ENCODE assay signal across 27 mouse cellular contexts in genomic region chr14:31809942-31810341, GRCm38 (mm10). TPM values are rescaled to one million over a fixed set of nuclear protein-coding genes. Genes with fewer than 3 reads are reported as not detected.
A peak's percentile ranks its signal among the peaks of the same experiment; 100 is the strongest.
DNase-seq lines count a peak whose midpoint lies in the region; ATAC-seq and TF ChIP-seq lines count a peak whose summit lies in the region.
"Had no signal": no experiment of that assay in that cellular context is flagged by ENCODE, and none has a peak within 500 bp of the region (broad histone marks: within the 10 kb centered on the region; RNA-seq: fewer than 3 reads in every experiment).

No protein-coding gene starts in this region.

- no peaks in the 10 kb centered on the region for H3K9me3 ChIP-seq in intestine, postnatal 0 days (ENCODE audit: control insufficient read depth)
- no peaks in the 10 kb centered on the region for H3K9me3 ChIP-seq in intestine, embryonic 15.5 days
- H3K9me3 ChIP-seq in lung, embryonic 14.5 days (ENCODE audit: low read depth, low read length) = no peaks in the 10 kb centered on the region
- no peaks in the 10 kb centered on the region; the same call in 1 of the 2 replicates for H3K9me3 ChIP-seq in heart, embryonic 11.5 days (replicated peaks; ENCODE audit: control insufficient read depth, low read length)
- H3K9me3 ChIP-seq: forebrain, embryonic 15.5 days; heart, embryonic 15.5 days; hindbrain, embryonic 13.5 days; liver, embryonic 13.5 days; midbrain, embryonic 12.5 days; stomach, embryonic 15.5 days had no signal

- no peak overlapping the region for H3K4me2 ChIP-seq in intestine, postnatal 0 days (replicated peaks; ENCODE audit: low read depth)
- no peak overlapping the region for H3K4me2 ChIP-seq in intestine, embryonic 15.5 days (replicated peaks)
- no peak overlapping the region for H3K4me2 ChIP-seq in lung, embryonic 14.5 days
- H3K4me2 ChIP-seq in heart, embryonic 11.5 days = no peak overlapping the region
- H3K4me2 ChIP-seq: forebrain, embryonic 15.5 days; heart, embryonic 15.5 days; hindbrain, embryonic 13.5 days; liver, embryonic 13.5 days; midbrain, embryonic 12.5 days; stomach, embryonic 15.5 days had no signal

- TF ChIP-seq CTCF in intestine, postnatal 0 days (IDR thresholded peaks at IDR 0.05; ENCODE audit: low read depth) = peak; percentile 22; the same call in 1 of the 2 replicates
- no peak for TF ChIP-seq CTCF in lung, embryonic 14.5 days (IDR thresholded peaks at IDR 0.05; ENCODE audit: low read depth)

- DNase-seq in lung, embryonic 14.5 days = peak; percentile 19
- DNase-seq in lung, postnatal 25 days (ENCODE audit: low spot score) = no peak
- DNase-seq in 416B (ENCODE audit: low read depth) = peak; percentile 42
- DNase-seq in Muller cell, postnatal 12 days (ENCODE audit: inconsistent ontology term) = peak; percentile 29
- no peak for DNase-seq in kidney, postnatal 25 days
- DNase-seq: adrenal gland, adult 2 months; adrenal gland, postnatal 36 days; cerebellum, adult 2 months; cerebellum, postnatal 25 days; heart, postnatal 36 days; kidney, adult 9 months; kidney, postnatal 36 days; layer of hippocampus, postnatal 36 days; left cerebral cortex, postnatal 4 days; liver, embryonic 13.5 days; lung, adult 2 months; lung, postnatal 4 days; right cerebral cortex, postnatal 25 days had no signal

- H3K4me1 ChIP-seq in intestine, postnatal 0 days (replicated peaks; ENCODE audit: control insufficient read depth, insufficient read depth, low read length) = no peaks in the 10 kb centered on the region
- H3K4me1 ChIP-seq in intestine, embryonic 15.5 days (replicated peaks) = no peaks in the 10 kb centered on the region
- no peaks in the 10 kb centered on the region for H3K4me1 ChIP-seq in lung, embryonic 14.5 days (ENCODE audit: insufficient read depth)
- H3K4me1 ChIP-seq in heart, embryonic 11.5 days (ENCODE audit: control insufficient read depth, insufficient read depth, low read length) = no peaks in the 10 kb centered on the region
- H3K4me1 ChIP-seq: forebrain, embryonic 15.5 days; heart, embryonic 15.5 days; hindbrain, embryonic 13.5 days; midbrain, embryonic 12.5 days; stomach, embryonic 15.5 days had no signal

- ATAC-seq in intestine, postnatal 0 days = no peak
- ATAC-seq in intestine, embryonic 15.5 days = no peak
- no peak for ATAC-seq in lung, embryonic 14.5 days (ENCODE audit: insufficient read depth)
- ATAC-seq in heart, embryonic 11.5 days (replicated peaks; ENCODE audit: insufficient number of reproducible peaks, low FRiP score, low TSS enrichment) = no peak
- ATAC-seq: forebrain, embryonic 15.5 days had no signal

- H3K36me3 ChIP-seq in intestine, postnatal 0 days (ENCODE audit: control insufficient read depth, insufficient read depth) = no peaks in the 10 kb centered on the region
- no peaks in the 10 kb centered on the region for H3K36me3 ChIP-seq in intestine, embryonic 15.5 days
- H3K36me3 ChIP-seq in lung, embryonic 14.5 days (ENCODE audit: insufficient read depth) = no peaks in the 10 kb centered on the region
- H3K36me3 ChIP-seq in heart, embryonic 11.5 days (ENCODE audit: control insufficient read depth, insufficient read depth, low read length) = no peaks in the 10 kb centered on the region
- H3K36me3 ChIP-seq: forebrain, embryonic 15.5 days; heart, embryonic 15.5 days; midbrain, embryonic 12.5 days; stomach, embryonic 15.5 days had no signal

- H3K27me3 ChIP-seq in intestine, postnatal 0 days (replicated peaks; ENCODE audit: control insufficient read depth, insufficient read depth, low read length) = no peaks in the 10 kb centered on the region
- no peaks in the 10 kb centered on the region for H3K27me3 ChIP-seq in intestine, embryonic 15.5 days (replicated peaks)
- no peaks in the 10 kb centered on the region for H3K27me3 ChIP-seq in lung, embryonic 14.5 days (ENCODE audit: insufficient read depth, low read length)
- no peaks in the 10 kb centered on the region for H3K27me3 ChIP-seq in heart, embryonic 11.5 days (ENCODE audit: control insufficient read depth, insufficient read depth, low read length)
- H3K27me3 ChIP-seq: forebrain, embryonic 15.5 days; heart, embryonic 15.5 days; hindbrain, embryonic 13.5 days; liver, embryonic 13.5 days; megakaryocyte, embryonic 14.5 days; midbrain, embryonic 12.5 days; stomach, embryonic 15.5 days had no signal

- WGBS in intestine, postnatal 0 days = 93% methylated on average over 5 of the region's 5 CpGs
- WGBS in intestine, embryonic 15.5 days = 90% methylated on average over 5 of the region's 5 CpGs
- 86% methylated on average over 5 of the region's 5 CpGs for WGBS in lung, embryonic 14.5 days
- 88% methylated on average over 5 of the region's 5 CpGs for WGBS in heart, embryonic 11.5 days (ENCODE audit: insufficient replicate concordance)

- no peak overlapping the region for H3K4me3 ChIP-seq in intestine, postnatal 0 days (ENCODE audit: low read depth, low read length)
- no peak overlapping the region for H3K4me3 ChIP-seq in intestine, embryonic 15.5 days (replicated peaks)
- H3K4me3 ChIP-seq in lung, embryonic 14.5 days (ENCODE audit: low read depth, low read length) = no peak overlapping the region
- no peak overlapping the region for H3K4me3 ChIP-seq in heart, embryonic 11.5 days (ENCODE audit: low read depth, low read length)
- H3K4me3 ChIP-seq: forebrain, embryonic 15.5 days; heart, embryonic 15.5 days; hindbrain, embryonic 13.5 days; liver, embryonic 13.5 days; megakaryocyte, embryonic 14.5 days; midbrain, embryonic 12.5 days; stomach, embryonic 15.5 days had no signal

- no peak overlapping the region for H3K27ac ChIP-seq in intestine, postnatal 0 days (ENCODE audit: low read depth, low read length)
- no peak overlapping the region for H3K27ac ChIP-seq in intestine, embryonic 15.5 days
- H3K27ac ChIP-seq in lung, embryonic 14.5 days (ENCODE audit: low read depth) = no peak overlapping the region
- no peak overlapping the region for H3K27ac ChIP-seq in heart, embryonic 11.5 days (ENCODE audit: low read depth, low read length)
- H3K27ac ChIP-seq: forebrain, embryonic 15.5 days; heart, embryonic 15.5 days; hindbrain, embryonic 13.5 days; liver, embryonic 13.5 days; midbrain, embryonic 12.5 days; stomach, embryonic 15.5 days had no signal

- H3K9ac ChIP-seq in intestine, postnatal 0 days (ENCODE audit: low read depth, low read length) = no peak overlapping the region
- H3K9ac ChIP-seq in intestine, embryonic 15.5 days = no peak overlapping the region
- no peak overlapping the region for H3K9ac ChIP-seq in lung, embryonic 14.5 days
- H3K9ac ChIP-seq in heart, embryonic 11.5 days (ENCODE audit: low read depth, low read length) = no peak overlapping the region
- H3K9ac ChIP-seq: forebrain, embryonic 15.5 days; heart, embryonic 15.5 days; hindbrain, embryonic 13.5 days; liver, embryonic 13.5 days; midbrain, embryonic 12.5 days; stomach, embryonic 15.5 days had no signal

RNA-seq across cellular contexts. Expression of gene Ankrd28, which starts 20.5 kb away (rescaled TPM):
- 3.9 and 4.6 TPM in 2 replicates for polyA plus RNA-seq in intestine, postnatal 0 days (2015; fragmentation: Nextera tagmentation; extraction: Ambion mirVana)
- 6.7 and 7.4 TPM in 2 replicates for polyA plus RNA-seq in intestine, embryonic 15.5 days (2015; fragmentation: Nextera tagmentation; extraction: Ambion mirVana)
- 11.7 and 12.6 TPM in 2 replicates for polyA plus RNA-seq in lung, embryonic 14.5 days (2014; fragmentation: Nextera tagmentation; extraction: Ambion mirVana)
- 7.3 and 7.9 TPM in 2 replicates for polyA plus RNA-seq in heart, embryonic 11.5 days (2014; fragmentation: Nextera tagmentation; extraction: Ambion mirVana)

Comparison
In these comparisons a context has a peak if more than half of its experiments do, and no peak if none do; other contexts are left out.
1. DNase-seq: peak in lung, embryonic 14.5 days (single experiment), 416B (single experiment) and Muller cell, postnatal 12 days (single experiment); none in lung, postnatal 25 days (single experiment) and kidney, postnatal 25 days (0 of 2).